Comparison of ENCODE assay signal across 34 mouse cellular contexts in the genomic region with DNA sequence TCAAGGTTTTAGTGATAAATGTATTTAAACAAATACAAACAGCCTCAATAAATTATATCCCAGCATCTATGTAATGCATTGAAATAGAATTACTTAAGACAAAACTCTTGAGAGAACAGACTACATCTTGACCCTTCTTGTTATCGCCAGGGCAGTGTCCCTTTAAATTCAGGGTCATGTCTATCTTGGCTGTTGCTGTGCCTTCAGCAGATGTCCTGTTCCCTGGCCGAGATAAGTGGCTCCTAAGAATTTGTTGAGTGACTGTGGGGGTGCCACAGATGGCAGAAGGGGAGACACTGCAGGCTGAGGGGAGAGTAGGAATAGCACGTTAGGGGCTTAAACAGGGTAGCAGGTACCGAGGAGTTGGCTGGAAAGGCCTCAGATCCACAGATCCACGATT. TPM values are rescaled to one million over a fixed set of nuclear protein-coding genes. Genes with fewer than 3 reads are reported as not detected.
DNase-seq lines count a peak whose midpoint lies in the region; ATAC-seq and TF ChIP-seq lines count a peak whose summit lies in the region.
"Had no signal": no experiment of that assay in that cellular context is flagged by ENCODE, and none has a peak within 500 bp of the region (broad histone marks: within the 10 kb centered on the region; RNA-seq: fewer than 3 reads in every experiment).

No protein-coding gene starts in this region.

- intact Hi-C loops in gastrocnemius, adult 2 months (cut with DNase I): no loop called here

- no peak for TF ChIP-seq EP300 in liver, postnatal 0 days (IDR thresholded peaks at IDR 0.05; ENCODE audit: low read depth)

- no peak for TF ChIP-seq CTCF in gastrocnemius, adult 2 months (IDR thresholded peaks at IDR 0.05)
- TF ChIP-seq CTCF in liver, postnatal 0 days (IDR thresholded peaks at IDR 0.05; ENCODE audit: low read depth): no peak

- DNase-seq in gastrocnemius, adult 2 months: no peak
- no peak for DNase-seq in gastrocnemius, postnatal 25 days
- no peak for DNase-seq in heart, adult 9 months (ENCODE audit: low spot score in 2 of 2)
- DNase-seq in liver, postnatal 0 days: no peak
- no peak for DNase-seq in cerebellum, adult 9-10 months
- no peak for DNase-seq in frontal cortex, postnatal 10 days (ENCODE audit: low spot score in 2 of 2)
- DNase-seq: adrenal gland, adult 2 months; adrenal gland, postnatal 36 days; cerebellum, adult 8-10 months; cerebellum, postnatal 36 days; kidney, adult 8-10 months; kidney, postnatal 4 days; layer of hippocampus, adult 9-11 months; lung, adult 2 months; lung, postnatal 10 days; right cerebral cortex, postnatal 4 days; thymus, adult 18-20 months; thymus, postnatal 36 days had no signal

- peak overlapping the region; percentile 28; the same call in 1 of the 2 replicates for H3K27ac ChIP-seq in gastrocnemius, adult 2 months
- peak overlapping the region; percentile 58 for H3K27ac ChIP-seq in heart, embryonic 13.5 days (replicated peaks)
- peak overlapping the region; percentile 15; the same call in 1 of the 2 replicates for H3K27ac ChIP-seq in brown adipose tissue, adult 24 weeks (replicated peaks; ENCODE audit: low read depth, low read length)
- H3K27ac ChIP-seq in liver, postnatal 0 days (ENCODE audit: low read depth): peak overlapping the region; percentile 6; the same call in 1 of the 2 replicates
- H3K27ac ChIP-seq: forebrain, embryonic 13.5 days; hindbrain, embryonic 12.5 days; hindbrain, postnatal 0 days; kidney, postnatal 0 days; limb, embryonic 10.5 days; limb, embryonic 15.5 days; macrophage; midbrain, embryonic 12.5 days; neural tube, embryonic 12.5 days; stomach, postnatal 0 days had no signal

- H3K9ac ChIP-seq in heart, embryonic 13.5 days: no peak overlapping the region
- no peak overlapping the region for H3K9ac ChIP-seq in liver, postnatal 0 days (replicated peaks)
- H3K9ac ChIP-seq: forebrain, embryonic 13.5 days; hindbrain, embryonic 12.5 days; limb, embryonic 15.5 days; midbrain, embryonic 12.5 days; neural tube, embryonic 12.5 days had no signal

- no peaks in the 10 kb centered on the region for H3K27me3 ChIP-seq in heart, embryonic 13.5 days (replicated peaks)
- no peaks in the 10 kb centered on the region for H3K27me3 ChIP-seq in liver, postnatal 0 days (ENCODE audit: insufficient read depth, low read length)
- H3K27me3 ChIP-seq: CH12.LX; forebrain, embryonic 13.5 days; hindbrain, embryonic 12.5 days; limb, embryonic 15.5 days; midbrain, embryonic 12.5 days; neural tube, embryonic 12.5 days had no signal

- no peaks in the 10 kb centered on the region for H3K9me3 ChIP-seq in heart, embryonic 13.5 days
- H3K9me3 ChIP-seq in liver, postnatal 0 days (ENCODE audit: low read length): no peaks in the 10 kb centered on the region
- H3K9me3 ChIP-seq: forebrain, embryonic 13.5 days; hindbrain, embryonic 12.5 days; limb, embryonic 10.5 days; limb, embryonic 15.5 days; midbrain, embryonic 12.5 days; neural tube, embryonic 12.5 days had no signal

- WGBS in heart, embryonic 13.5 days: 29% methylated on average over 5 of the region's 5 CpGs
- WGBS in liver, postnatal 0 days (ENCODE audit: insufficient replicate concordance): 52% methylated on average over 5 of the region's 5 CpGs

- H3K36me3 ChIP-seq in heart, embryonic 13.5 days: no peaks in the 10 kb centered on the region
- H3K36me3 ChIP-seq in liver, postnatal 0 days (replicated peaks; ENCODE audit: insufficient read depth, low read length): no peaks in the 10 kb centered on the region
- H3K36me3 ChIP-seq: hindbrain, embryonic 12.5 days; limb, embryonic 10.5 days; limb, embryonic 15.5 days; midbrain, embryonic 12.5 days; neural tube, embryonic 12.5 days had no signal

- H3K4me3 ChIP-seq in gastrocnemius, adult 2 months: no peak overlapping the region
- no peak overlapping the region for H3K4me3 ChIP-seq in heart, embryonic 13.5 days
- H3K4me3 ChIP-seq in brown adipose tissue, adult 24 weeks (ENCODE audit: insufficient read depth, low read depth, low read length): no peak overlapping the region
- H3K4me3 ChIP-seq in liver, postnatal 0 days (ENCODE audit: low read depth, low read length): no peak overlapping the region
- H3K4me3 ChIP-seq: forebrain, embryonic 13.5 days; hindbrain, embryonic 12.5 days; limb, embryonic 10.5 days; limb, embryonic 15.5 days; midbrain, embryonic 12.5 days; myocyte; neural tube, embryonic 12.5 days had no signal

- H3K4me2 ChIP-seq in heart, embryonic 13.5 days: no peak overlapping the region
- H3K4me2 ChIP-seq in liver, postnatal 0 days (ENCODE audit: low read depth, low read length): no peak overlapping the region
- H3K4me2 ChIP-seq: forebrain, embryonic 13.5 days; hindbrain, embryonic 12.5 days; limb, embryonic 15.5 days; midbrain, embryonic 12.5 days; neural tube, embryonic 12.5 days had no signal

- no peak for ATAC-seq in heart, embryonic 13.5 days (ENCODE audit: extremely low read depth, insufficient number of reproducible peaks, low FRiP score, low TSS enrichment)
- ATAC-seq in liver, postnatal 0 days: no peak
- ATAC-seq: activated CD4-positive, CD25-positive, alpha-beta regulatory T cell, adult 4 months; forebrain, embryonic 13.5 days; hindbrain, postnatal 0 days; intestine, embryonic 16.5 days had no signal

- H3K4me1 ChIP-seq in heart, embryonic 13.5 days: peaks cover 26% of the 10 kb centered on the region
- H3K4me1 ChIP-seq in brown adipose tissue, adult 24 weeks (ENCODE audit: control insufficient read depth, insufficient read depth, insufficient read length, low read length): peaks cover 30% of the 10 kb centered on the region
- peaks cover 16% of the 10 kb centered on the region for H3K4me1 ChIP-seq in liver, postnatal 0 days (ENCODE audit: insufficient read depth)
- H3K4me1 ChIP-seq: forebrain, embryonic 13.5 days; hindbrain, embryonic 12.5 days; limb, embryonic 15.5 days; midbrain, embryonic 12.5 days had no signal

RNA-seq across cellular contexts. Expression of gene Elk3, which starts 22.3 kb away (rescaled TPM):
- 10 to 100 TPM; 11.7 to 14.2 TPM for total RNA-seq in gastrocnemius, adult 2 months (2021)
- total RNA-seq in gastrocnemius, postnatal 25 days (2021): 10 to 100 TPM; 13.5 to 16.6 TPM
- 34.5 and 38.3 TPM in 2 replicates for polyA plus RNA-seq in heart, embryonic 13.5 days (2015; fragmentation: Nextera tagmentation; extraction: Ambion mirVana)
- 8.0 and 14.4 TPM in 2 replicates for polyA plus RNA-seq in brown adipose tissue, adult 24 weeks (2012; ENCODE audit: insufficient read depth, insufficient read length, missing spikeins)
- polyA plus RNA-seq in liver, postnatal 0 days (2015; fragmentation: Nextera tagmentation; extraction: Ambion mirVana): 6.2 and 7.9 TPM in 2 replicates

Comparison
In these comparisons a context has a peak if more than half of its experiments do, and no peak if none do; other contexts are left out.
1. H3K27ac ChIP-seq: peak in every context shown above with its lines; median percentile 58 in heart, embryonic 13.5 days; 28 in gastrocnemius, adult 2 months; 15 in brown adipose tissue, adult 24 weeks; 6 in liver, postnatal 0 days.